Mouse (Mus musculus) heart, embryonic 16.5 days (tissue): Measurements from ENCODE around the gene Klk1b4. TPM values are rescaled to one million over a fixed set of nuclear protein-coding genes. Genes with fewer than 3 reads are reported as not detected.
"Not testable (repeated sequence)": the region's sequence is repeated elsewhere in the genome, so short reads cannot be mapped to it uniquely, and the experiment has no call there.

Experiments
- ATAC-seq: fragments of 200-750 bp; cut with Nextera tagmentation; replicated peaks from 2 replicates; pipeline ENCODE4 v1.8.0; 2017; ENCODE audit warnings: moderate number of reproducible peaks; ENCODE audit not compliant: insufficient read depth, low FRiP score; ENCODE audit errors: extremely low read depth
- H3K27ac ChIP-seq: fragments of 300-500 bp; sonication (generic); 2 replicates; pipeline ENCODE4 v1.5.1; 2014; ENCODE audit warnings: mild to moderate bottlenecking, low read length, control low read depth, moderate library complexity
- H3K27me3 ChIP-seq: fragments of 300-500 bp; sonication (generic); 2 replicates; pipeline ENCODE4 v1.6.1; 2014; ENCODE audit warnings: low read length, mixed read lengths; ENCODE audit not compliant: control insufficient read depth, insufficient read depth
- H3K36me3 ChIP-seq: fragments of 300-500 bp; sonication (generic); 2 replicates; pipeline ENCODE4 v1.6.1; 2014; ENCODE audit not compliant: control insufficient read depth, insufficient read depth
- H3K4me1 ChIP-seq: fragments of 300-500 bp; sonication (generic); 2 replicates; pipeline ENCODE4 v1.6.1; 2014; ENCODE audit warnings: low read length, mixed read lengths; ENCODE audit not compliant: control insufficient read depth, insufficient read depth
- H3K4me2 ChIP-seq: fragments of 300-500 bp; sonication (generic); 2 replicates; pipeline ENCODE4 v1.6.1; 2014; ENCODE audit warnings: low read depth, mild to moderate bottlenecking, control low read depth, low read length
- H3K4me3 ChIP-seq: fragments of 300-500 bp; sonication (generic); 2 replicates; pipeline ENCODE4 v1.5.1; 2014; ENCODE audit warnings: mild to moderate bottlenecking, control low read depth, low read length
- H3K9ac ChIP-seq: fragments of 300-500 bp; sonication (generic); 2 replicates; pipeline ENCODE4 v1.6.1; 2014; ENCODE audit warnings: low read length, control low read depth
- H3K9me3 ChIP-seq: fragments of 300-500 bp; sonication (generic); replicated peaks from 2 replicates; pipeline ENCODE4 v1.6.1; 2016; ENCODE audit warnings: low read length; ENCODE audit not compliant: control insufficient read depth
- WGBS: fragments of 180-500 bp; shearing (Covaris S2); extraction: QIAGEN DNeasy Blood & Tissue Kit; methylation state at CpG from one replicate; pipeline ENCODE4 v1.1.7; 2014; 5-methylcytosine and 5-hydroxymethylcytosine counted together
- polyA plus RNA-seq: library from polyadenylated mRNA; unstranded; fragments of >200 nt; fragmentation: Nextera tagmentation; extraction: Ambion mirVana; gene quantifications from 2 replicates; pipeline ENCODE4 v1.2.1, GENCODE M21; 2015

Gene Klk1b4
- polyA plus RNA-seq, 1 experiment from 2014 or later: not detected

DNA sequence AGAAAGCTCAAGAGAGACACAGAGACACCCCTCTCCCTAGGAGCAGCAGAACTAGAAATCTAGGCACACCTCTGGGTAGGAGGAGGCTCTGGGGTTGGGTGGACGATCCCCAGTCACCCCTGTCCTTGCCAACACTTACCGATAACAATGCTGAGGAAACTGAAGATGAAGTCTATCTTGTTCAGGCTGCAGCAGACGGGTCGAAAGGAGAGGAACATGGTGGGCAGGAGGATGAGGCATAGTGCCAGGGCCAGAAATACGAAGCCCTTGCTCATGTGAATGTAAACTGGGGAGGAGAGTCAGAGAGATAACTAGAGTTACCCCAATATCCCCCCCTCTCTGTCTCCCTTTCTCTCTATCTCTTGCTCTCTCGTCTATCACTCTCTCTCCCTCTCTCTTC, 15.1 kb downstream of the Klk1b4 start:
- 60% methylated on average over 6 of the region's 6 CpGs for WGBS
- not testable (repeated sequence) for H3K9ac ChIP-seq, H3K4me2 ChIP-seq, H3K27ac ChIP-seq, H3K36me3 ChIP-seq, ATAC-seq, H3K4me1 ChIP-seq, H3K27me3 ChIP-seq, H3K4me3 ChIP-seq, H3K9me3 ChIP-seq

DNA sequence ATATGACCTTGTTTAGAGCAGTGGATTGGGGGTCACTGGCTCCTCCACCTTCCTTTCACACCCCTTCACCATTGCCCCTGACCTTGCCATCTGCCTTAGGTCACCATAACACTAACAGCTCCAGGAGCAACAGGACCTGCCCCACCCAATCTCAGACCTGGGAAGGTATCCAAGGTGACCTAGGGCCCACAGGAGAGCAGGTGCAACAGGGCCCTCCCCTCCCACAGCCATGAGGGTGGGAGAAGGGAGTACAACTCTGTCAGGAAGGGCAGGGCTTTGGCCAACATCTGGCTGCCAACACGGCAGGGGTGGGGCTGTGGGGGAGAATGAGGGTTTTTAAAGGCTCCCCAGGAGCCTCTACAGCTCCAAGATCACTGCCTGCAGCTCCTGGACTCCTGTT, 17.8 kb downstream of the Klk1b4 start, which contains the start of gene Klk1:
Klk1 (plus strand) TSS at position 285 of the 400 bp plus-strand sequence.
- no peak within 1 kb of the TSS for H3K27ac ChIP-seq
- no peak within 1 kb of the TSS for H3K4me3 ChIP-seq
- H3K27me3 ChIP-seq: no peaks in the 10 kb centered on the region; the same call in 1 of the 2 replicates
- no peaks in the 10 kb centered on the region for H3K36me3 ChIP-seq
- H3K4me2 ChIP-seq: no peak within 1 kb of the TSS
- H3K9me3 ChIP-seq: no peaks in the 10 kb centered on the region
- no peaks in the 10 kb centered on the region for H3K4me1 ChIP-seq
- no peak for ATAC-seq
- H3K9ac ChIP-seq: no peak within 1 kb of the TSS
- WGBS: 45% methylated on average over 1 of the region's 1 CpGs

DNA sequence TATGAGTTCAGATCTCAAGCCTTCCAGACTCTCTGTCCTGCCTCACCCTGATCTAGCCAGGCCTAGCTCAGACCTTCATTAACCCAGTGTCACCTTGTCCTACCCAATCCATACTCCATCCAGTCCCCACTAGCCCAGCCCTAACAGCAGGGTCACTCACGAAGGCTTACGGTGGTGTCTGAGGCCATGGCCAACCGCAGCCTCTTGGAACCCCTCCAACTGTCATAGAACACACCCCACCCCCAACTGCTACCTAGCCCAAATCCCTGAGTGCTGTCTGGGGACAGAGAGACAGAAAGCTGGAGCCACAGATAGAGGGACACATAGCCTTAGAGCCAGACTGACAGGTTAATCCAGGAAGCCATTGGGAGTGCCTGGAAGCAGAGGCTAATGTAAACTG, 28.7 kb downstream of the Klk1b4 start, which contains the start of gene Gm36864:
Gm36864 (plus strand) TSS at position 269 of the 400 bp plus-strand sequence.
- Histone ChIP-seq H3K36me3 (no peaks in the 10 kb centered on the region), H3K9me3 (no peaks in the 10 kb centered on the region), H3K4me2 (no peak within 1 kb of the TSS), H3K27ac (no peak within 1 kb of the TSS), H3K9ac (no peak within 1 kb of the TSS), H3K27me3 (no peaks in the 10 kb centered on the region), H3K4me3 (no peak within 1 kb of the TSS), H3K4me1 (no peaks in the 10 kb centered on the region)
- no peak for ATAC-seq
- 45% methylated on average over 3 of the region's 3 CpGs for WGBS

DNA sequence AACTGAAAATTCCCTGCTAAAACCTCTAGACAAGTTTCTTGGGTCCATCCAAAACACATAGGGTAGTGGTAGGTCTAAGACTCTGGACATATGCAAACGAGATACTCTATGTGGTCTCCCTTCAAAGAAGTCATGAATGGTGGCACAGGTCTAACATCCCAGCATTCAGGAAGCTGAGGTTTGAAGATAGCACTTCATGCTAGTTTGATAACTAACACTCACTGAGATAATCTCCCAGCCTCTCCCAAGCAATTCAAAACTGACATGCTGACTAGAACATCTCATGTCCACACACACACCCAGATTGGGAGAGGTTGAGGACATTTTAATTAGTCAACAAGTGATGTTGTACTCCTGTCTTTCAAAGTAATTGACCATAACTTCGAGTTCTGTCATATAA, 32.7 kb downstream of the Klk1b4 start:
- Histone ChIP-seq H3K27ac (no peak overlapping the region), H3K36me3 (no peaks in the 10 kb centered on the region), H3K9me3 (no peaks in the 10 kb centered on the region), H3K4me3 (no peak overlapping the region), H3K4me2 (no peak overlapping the region), H3K27me3 (no peaks in the 10 kb centered on the region), H3K9ac (no peak overlapping the region), H3K4me1 (no peaks in the 10 kb centered on the region)
- ATAC-seq: no peak
- 41% methylated on average over 2 of the region's 2 CpGs for WGBS

DNA sequence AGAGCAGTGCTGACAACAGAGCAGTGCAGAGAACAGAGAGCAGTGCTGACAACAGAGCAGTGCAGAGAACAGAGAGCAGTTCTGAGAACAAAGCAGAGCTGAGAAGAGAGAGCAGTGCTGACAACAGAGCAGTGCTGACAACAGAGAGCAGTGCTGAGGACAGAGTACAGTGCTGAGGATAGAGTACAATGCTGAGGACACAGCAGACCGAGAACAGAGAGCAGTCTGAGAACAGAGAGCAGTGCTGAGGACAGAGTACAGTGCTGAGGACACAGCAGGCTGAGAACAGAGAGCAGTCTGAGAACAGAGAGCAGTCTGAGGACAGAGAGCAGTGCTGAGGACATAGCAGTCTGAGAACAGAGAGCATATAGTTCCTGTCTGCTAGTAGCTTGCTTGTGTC, 33.5 kb downstream of the Klk1b4 start:
- H3K4me3 ChIP-seq: no peak overlapping the region
- no peak for ATAC-seq
- H3K9me3 ChIP-seq: no peaks in the 10 kb centered on the region
- no peaks in the 10 kb centered on the region for H3K36me3 ChIP-seq
- H3K9ac ChIP-seq: no peak overlapping the region
- WGBS: 42% methylated on average over 1 of the region's 1 CpGs
- H3K4me1 ChIP-seq: peaks cover 5% of the 10 kb centered on the region; the same call in 1 of the 2 replicates
- no peak overlapping the region for H3K4me2 ChIP-seq
- H3K27ac ChIP-seq: no peak overlapping the region
- no peaks in the 10 kb centered on the region for H3K27me3 ChIP-seq

DNA sequence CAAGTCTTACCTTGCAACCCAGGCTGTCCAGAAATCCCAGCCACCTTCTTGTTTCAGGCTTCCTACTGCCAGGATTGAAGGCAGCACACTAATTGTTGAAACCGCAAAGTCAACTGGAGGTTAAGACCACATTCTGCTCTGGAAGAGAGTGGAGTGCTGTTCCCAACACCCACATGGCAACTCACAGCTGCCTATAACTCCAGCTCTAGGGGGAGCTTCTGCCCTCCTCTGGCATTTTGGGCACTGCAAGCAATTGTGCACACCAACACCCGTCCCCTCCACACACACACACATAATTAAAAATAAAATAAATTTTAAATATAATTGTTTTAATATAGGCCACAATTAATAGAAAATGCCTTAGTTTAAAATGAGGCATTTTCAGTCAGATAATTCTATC, 33.9 kb downstream of the Klk1b4 start:
- Histone ChIP-seq H3K4me3 (no peak overlapping the region), H3K4me1 (peaks cover 5% of the 10 kb centered on the region; the same call in 1 of the 2 replicates), H3K27ac (no peak overlapping the region), H3K9me3 (no peaks in the 10 kb centered on the region), H3K36me3 (no peaks in the 10 kb centered on the region), H3K27me3 (no peaks in the 10 kb centered on the region), H3K9ac (no peak overlapping the region), H3K4me2 (no peak overlapping the region)
- ATAC-seq: no peak
- WGBS: 49% methylated on average over 2 of the region's 2 CpGs

DNA sequence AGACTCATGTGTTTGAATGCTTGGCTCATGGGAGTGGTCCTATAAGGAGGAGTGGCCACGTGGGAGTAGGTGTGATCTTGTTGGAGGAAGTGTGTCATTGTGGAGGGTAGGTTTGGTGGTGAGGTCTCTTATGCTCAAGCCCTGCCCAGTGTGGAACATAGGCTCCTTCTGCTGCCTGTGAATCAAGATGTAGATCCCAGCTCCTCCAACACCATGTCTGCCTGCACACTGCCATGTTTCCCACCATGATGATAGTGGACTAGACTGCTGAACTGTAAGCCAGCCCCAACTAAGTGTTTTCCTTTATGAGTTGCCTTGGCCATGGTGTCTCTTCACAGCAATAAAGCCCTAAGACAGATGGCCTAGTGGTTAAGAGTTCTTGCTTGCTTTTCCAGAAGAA, 36.8 kb downstream of the Klk1b4 start:
- no peak overlapping the region for H3K9ac ChIP-seq
- no peaks in the 10 kb centered on the region for H3K9me3 ChIP-seq
- 65% methylated on average over 1 of the region's 1 CpGs for WGBS

DNA sequence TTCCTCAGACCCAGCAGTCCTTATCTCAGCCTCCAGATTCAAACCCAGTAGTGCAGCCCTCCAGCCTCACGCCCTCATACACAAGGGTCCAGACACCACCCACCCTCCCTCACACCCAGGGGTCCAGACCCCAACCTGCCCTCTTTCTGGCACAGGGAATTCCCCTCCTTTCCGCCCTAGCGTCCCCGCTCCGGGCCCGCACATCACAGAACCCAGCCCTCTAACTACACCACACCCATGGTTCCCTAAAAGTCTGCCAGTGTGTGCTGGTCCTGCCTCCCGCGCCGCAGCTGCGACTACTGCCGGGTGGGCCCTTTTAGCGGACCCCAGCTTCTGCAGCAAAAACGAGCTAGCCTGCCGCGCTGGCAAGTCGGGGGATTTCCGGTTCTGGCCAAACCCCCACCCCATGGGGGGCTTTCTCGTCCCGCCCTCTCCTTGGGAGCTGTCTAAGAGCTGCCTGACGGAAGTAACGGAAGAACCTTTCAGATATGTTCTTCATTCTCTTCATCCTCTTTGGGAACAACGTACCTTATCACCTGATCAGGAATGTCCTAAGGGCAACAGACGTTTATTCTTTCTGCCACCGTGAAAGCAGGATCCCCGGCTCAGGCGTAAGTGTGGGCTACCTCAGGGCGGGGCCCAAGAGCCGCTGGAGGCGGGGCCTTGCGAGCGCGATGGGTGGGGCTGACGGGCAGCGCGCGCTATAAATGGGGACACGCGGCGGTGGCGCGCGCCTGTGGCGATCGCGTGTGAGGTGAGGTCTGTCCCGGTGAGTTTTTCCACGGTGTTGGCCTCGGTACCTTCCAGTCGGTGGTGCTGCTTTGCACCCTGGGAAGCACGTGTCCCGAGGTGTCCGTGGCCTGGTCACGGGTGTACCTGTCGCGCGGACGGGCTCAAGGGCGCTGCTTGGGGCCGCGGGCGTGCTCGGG, 39.1 kb downstream of the Klk1b4 start, which contains the start of the genes 1700028J19Rik and 2410002F23Rik:
1700028J19Rik (minus strand) TSS at position 641 of the 929 bp plus-strand sequence.
2410002F23Rik (plus strand) TSS at position 668 of the 929 bp plus-strand sequence.
- Histone ChIP-seq H3K4me1 (peaks cover 18% of the 10 kb centered on the region), H3K9ac (peak within 1 kb of the TSS; percentile 94), H3K27me3 (no peaks in the 10 kb centered on the region), H3K4me2 (peak within 1 kb of the TSS; percentile 91), H3K9me3 (no peaks in the 10 kb centered on the region), H3K27ac (peak within 1 kb of the TSS; percentile 90), H3K36me3 (peaks cover 19% of the 10 kb centered on the region), H3K4me3 (peak within 1 kb of the TSS; percentile 95)
- WGBS: under 1% methylated on average over 62 of the region's 62 CpGs
- peak; percentile 88 for ATAC-seq

More for the DNA sequence above, 36.8 kb downstream of the Klk1b4 start:
- peaks cover 6% of the 10 kb centered on the region for H3K36me3 ChIP-seq
- H3K4me1 ChIP-seq: peaks cover 18% of the 10 kb centered on the region
- no peaks in the 10 kb centered on the region for H3K27me3 ChIP-seq
- H3K4me2 ChIP-seq: no peak overlapping the region
- ATAC-seq: no peak
- H3K4me3 ChIP-seq: no peak overlapping the region
- H3K27ac ChIP-seq: no peak overlapping the region

DNA sequence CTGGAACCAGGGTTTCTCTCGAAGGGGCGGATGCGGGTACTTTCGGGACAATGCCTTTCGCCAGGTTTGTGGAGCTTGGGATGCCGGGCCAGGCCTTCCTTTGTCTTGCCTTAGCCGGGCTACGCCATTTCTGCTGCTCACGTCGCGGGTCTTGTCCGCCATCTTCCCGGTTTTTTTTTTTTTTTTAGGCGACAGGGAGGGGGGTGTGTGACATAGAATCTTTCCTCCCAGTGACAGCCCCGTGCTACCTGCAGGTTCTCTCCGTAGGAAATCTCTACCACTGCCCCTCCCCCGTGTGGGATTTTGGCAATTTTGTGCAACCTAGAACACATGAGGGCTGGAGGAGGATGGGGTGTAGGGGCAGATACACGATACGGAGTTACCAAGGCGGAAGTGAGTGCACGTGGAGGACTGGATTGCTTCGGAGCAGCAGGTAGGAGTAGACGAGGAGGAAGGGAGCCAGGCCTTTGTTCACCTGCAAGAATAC, 39.8 kb downstream of the Klk1b4 start:
- peak overlapping the region; percentile 91 for H3K4me2 ChIP-seq
- H3K36me3 ChIP-seq: peaks cover 19% of the 10 kb centered on the region
- no peaks in the 10 kb centered on the region for H3K27me3 ChIP-seq
- WGBS: 1% methylated on average over 23 of the region's 23 CpGs
- peak overlapping the region; percentile 94 for H3K9ac ChIP-seq
- H3K4me3 ChIP-seq: peak overlapping the region; percentile 95
- peak overlapping the region; percentile 90 for H3K27ac ChIP-seq
- H3K4me1 ChIP-seq: peaks cover 18% of the 10 kb centered on the region
- peak; percentile 50 for ATAC-seq
- H3K9me3 ChIP-seq: no peaks in the 10 kb centered on the region
